In the genomic region with DNA sequence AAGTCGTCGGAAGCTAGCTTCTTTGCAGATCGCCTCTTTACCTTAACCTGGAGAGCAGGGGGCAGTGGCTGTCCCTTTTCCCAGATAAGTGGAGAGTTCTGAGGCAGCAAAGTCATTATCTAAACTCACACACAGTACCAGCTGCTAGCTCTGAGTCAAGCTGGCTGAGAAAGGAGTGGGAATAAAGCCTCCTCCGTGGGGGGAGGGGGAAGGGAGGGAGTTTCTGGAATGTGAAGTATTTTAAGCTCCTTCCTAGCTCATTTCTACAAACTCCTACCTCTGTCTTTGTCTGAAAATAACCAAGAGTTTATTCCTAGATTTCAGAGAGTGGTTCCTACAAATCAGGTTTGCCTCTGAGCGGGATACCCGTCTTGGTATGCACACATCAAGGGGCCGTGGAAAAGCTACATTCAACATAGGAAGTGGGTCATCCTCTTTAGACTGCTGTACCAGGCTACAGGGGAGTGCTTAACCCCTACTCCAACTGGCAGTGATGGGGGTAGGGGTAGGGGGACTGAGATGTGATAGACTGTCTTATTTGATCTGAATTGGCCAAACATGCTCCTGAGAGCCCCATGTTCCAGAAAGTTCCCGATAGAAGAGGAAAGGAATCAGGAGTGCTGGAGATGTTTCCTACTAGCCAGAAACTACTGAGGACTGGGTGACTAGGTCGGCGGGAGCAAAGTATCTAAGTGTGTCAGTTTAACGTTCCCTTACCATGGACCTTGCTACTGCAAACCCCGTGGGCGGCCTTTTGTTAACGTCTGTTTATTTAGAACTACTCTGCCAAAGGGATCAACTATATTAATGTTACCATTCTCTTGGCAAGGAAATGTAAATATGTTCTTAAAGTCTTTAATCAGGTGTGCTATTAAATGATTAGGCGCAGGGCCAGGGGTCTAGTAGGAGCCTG, we compare ENCODE assay signal across 7 mouse cellular contexts. TPM values are rescaled to one million over a fixed set of nuclear protein-coding genes. Genes with fewer than 3 reads are reported as not detected.
A peak's percentile ranks its signal among the peaks of the same experiment; 100 is the strongest.
DNase-seq lines count a peak whose midpoint lies in the region; ATAC-seq and TF ChIP-seq lines count a peak whose summit lies in the region.

No protein-coding gene starts in this region.

- no peak for ATAC-seq in midbrain, embryonic 12.5 days (ENCODE audit: low FRiP score, low read depth)
- no peak for ATAC-seq in midbrain, embryonic 15.5 days (replicated peaks)
- no peak for ATAC-seq in forebrain, embryonic 14.5 days
- no peak for ATAC-seq in liver, postnatal 0 days

- H3K9ac ChIP-seq in midbrain, embryonic 12.5 days (replicated peaks) = no peak overlapping the region
- no peak overlapping the region for H3K9ac ChIP-seq in midbrain, embryonic 15.5 days
- no peak overlapping the region for H3K9ac ChIP-seq in forebrain, embryonic 14.5 days (ENCODE audit: low read length)
- no peak overlapping the region for H3K9ac ChIP-seq in liver, postnatal 0 days (replicated peaks)

- DNase-seq in forebrain, embryonic 14.5 days (ENCODE audit: low spot score) = peak; percentile 48
- DNase-seq in liver, postnatal 0 days = no peak
- DNase-seq in telencephalon, adult 2 months (ENCODE audit: low read depth, low spot score) = peak; percentile 92
- DNase-seq in thymus, adult 2 months = no peak
- no peak for DNase-seq in adrenal gland, adult 18-20 months (ENCODE audit: low spot score in 2 of 2)

- H3K4me3 ChIP-seq in midbrain, embryonic 12.5 days = no peak overlapping the region
- H3K4me3 ChIP-seq in midbrain, embryonic 15.5 days = no peak overlapping the region
- no peak overlapping the region for H3K4me3 ChIP-seq in forebrain, embryonic 14.5 days (ENCODE audit: low read depth, low read length)
- no peak overlapping the region for H3K4me3 ChIP-seq in liver, postnatal 0 days (ENCODE audit: low read depth, low read length)
- no peak overlapping the region for H3K4me3 ChIP-seq in thymus, adult 2 months (ENCODE audit: control insufficient read depth, insufficient read depth, low read length)

- no peaks in the 10 kb centered on the region for H3K9me3 ChIP-seq in midbrain, embryonic 12.5 days
- H3K9me3 ChIP-seq in midbrain, embryonic 15.5 days = no peaks in the 10 kb centered on the region
- H3K9me3 ChIP-seq in forebrain, embryonic 14.5 days (replicated peaks; ENCODE audit: control insufficient read depth, low read length) = no peaks in the 10 kb centered on the region
- H3K9me3 ChIP-seq in liver, postnatal 0 days (ENCODE audit: low read length) = no peaks in the 10 kb centered on the region

- peak overlapping the region; percentile 49 for H3K27ac ChIP-seq in midbrain, embryonic 12.5 days (replicated peaks)
- no peak overlapping the region for H3K27ac ChIP-seq in midbrain, embryonic 15.5 days
- no peak overlapping the region for H3K27ac ChIP-seq in forebrain, embryonic 14.5 days (ENCODE audit: low read depth, low read length)
- H3K27ac ChIP-seq in liver, postnatal 0 days (ENCODE audit: low read depth) = peak overlapping the region; percentile 35; the same call in 1 of the 2 replicates
- H3K27ac ChIP-seq in thymus, adult 2 months (ENCODE audit: control insufficient read depth, insufficient read depth, low read length) = no peak overlapping the region

- peak; percentile 16; the same call in 1 of the 2 replicates for TF ChIP-seq EP300 in liver, postnatal 0 days (IDR thresholded peaks at IDR 0.05; ENCODE audit: low read depth)

- peaks cover 32% of the 10 kb centered on the region for H3K36me3 ChIP-seq in midbrain, embryonic 12.5 days
- H3K36me3 ChIP-seq in midbrain, embryonic 15.5 days (replicated peaks) = peaks cover 8% of the 10 kb centered on the region
- peaks cover 26% of the 10 kb centered on the region for H3K36me3 ChIP-seq in forebrain, embryonic 14.5 days (ENCODE audit: control insufficient read depth, insufficient read depth, low read length)
- H3K36me3 ChIP-seq in liver, postnatal 0 days (replicated peaks; ENCODE audit: insufficient read depth, low read length) = no peaks in the 10 kb centered on the region
- no peaks in the 10 kb centered on the region for H3K36me3 ChIP-seq in thymus, adult 2 months (ENCODE audit: control insufficient read depth, insufficient read depth, low read length)

- no peaks in the 10 kb centered on the region for H3K27me3 ChIP-seq in midbrain, embryonic 12.5 days
- no peaks in the 10 kb centered on the region for H3K27me3 ChIP-seq in midbrain, embryonic 15.5 days (replicated peaks)
- no peaks in the 10 kb centered on the region for H3K27me3 ChIP-seq in forebrain, embryonic 14.5 days (replicated peaks; ENCODE audit: control insufficient read depth, insufficient read depth, low read length)
- peaks cover 4% of the 10 kb centered on the region; the same call in 1 of the 2 replicates for H3K27me3 ChIP-seq in liver, postnatal 0 days (ENCODE audit: insufficient read depth, low read length)
- no peaks in the 10 kb centered on the region for H3K27me3 ChIP-seq in thymus, adult 2 months (ENCODE audit: control insufficient read depth, insufficient read depth, low read length)

- H3K4me2 ChIP-seq in midbrain, embryonic 12.5 days (replicated peaks) = no peak overlapping the region
- H3K4me2 ChIP-seq in midbrain, embryonic 15.5 days = no peak overlapping the region
- no peak overlapping the region for H3K4me2 ChIP-seq in forebrain, embryonic 14.5 days (ENCODE audit: low read length)
- no peak overlapping the region for H3K4me2 ChIP-seq in liver, postnatal 0 days (ENCODE audit: low read depth, low read length)

- H3K4me1 ChIP-seq in midbrain, embryonic 12.5 days = peaks cover 36% of the 10 kb centered on the region
- H3K4me1 ChIP-seq in midbrain, embryonic 15.5 days = peaks cover 24% of the 10 kb centered on the region
- H3K4me1 ChIP-seq in forebrain, embryonic 14.5 days (ENCODE audit: control insufficient read depth, insufficient read depth, low read length) = peaks cover 13% of the 10 kb centered on the region
- H3K4me1 ChIP-seq in liver, postnatal 0 days (ENCODE audit: insufficient read depth) = peaks cover 7% of the 10 kb centered on the region; the same call in 1 of the 2 replicates
- no peaks in the 10 kb centered on the region for H3K4me1 ChIP-seq in thymus, adult 2 months (replicated peaks; ENCODE audit: control insufficient read depth, insufficient read depth, low read length)

- no peak for TF ChIP-seq POLR2A in thymus, adult 2 months (IDR thresholded peaks at IDR 0.05; ENCODE audit: control insufficient read depth, extremely low read depth, insufficient read depth, low read length, poor library complexity)

- WGBS in midbrain, embryonic 12.5 days = 29% methylated on average over 15 of the region's 15 CpGs
- 33% methylated on average over 15 of the region's 15 CpGs for WGBS in midbrain, embryonic 15.5 days
- WGBS in forebrain, embryonic 14.5 days = 29% methylated on average over 15 of the region's 15 CpGs
- WGBS in liver, postnatal 0 days (ENCODE audit: insufficient replicate concordance) = 48% methylated on average over 15 of the region's 15 CpGs
- WGBS in thymus, adult 2 months = 86% methylated on average over 15 of the region's 15 CpGs

- no peak for TF ChIP-seq CTCF in liver, postnatal 0 days (IDR thresholded peaks at IDR 0.05; ENCODE audit: low read depth)
- TF ChIP-seq CTCF in thymus, adult 2 months (IDR thresholded peaks at IDR 0.05; ENCODE audit: borderline replicate concordance, control insufficient read depth, extremely low read depth, insufficient read depth, low read length, poor library complexity) = no peak

RNA-seq across cellular contexts. Expression of a gene that starts 9.9 kb away (rescaled TPM):
- polyA plus RNA-seq in midbrain, embryonic 12.5 days (2016; fragmentation: Nextera tagmentation; extraction: Ambion mirVana) = 130 and 140 TPM in 2 replicates
- 83.1 and 86.7 TPM in 2 replicates for polyA plus RNA-seq in midbrain, embryonic 15.5 days (2015; fragmentation: Nextera tagmentation; extraction: Ambion mirVana)
- 70.5 and 77.4 TPM in 2 replicates for polyA plus RNA-seq in forebrain, embryonic 14.5 days (2014; fragmentation: Nextera tagmentation; extraction: Ambion mirVana)
- 1.2 and 1.5 TPM in 2 replicates for polyA plus RNA-seq in liver, postnatal 0 days (2015; fragmentation: Nextera tagmentation; extraction: Ambion mirVana)
- polyA plus RNA-seq in thymus, adult 2 months (2012; rRNA removed) = 4.3 and 5.2 TPM in 2 replicates
- total RNA-seq in adrenal gland, adult 18-20 months (2021) = 1 to 10 TPM; 2.2 to 2.9 TPM

RNA-seq across cellular contexts. Expression of a gene that starts 11.1 kb away (rescaled TPM):
- polyA plus RNA-seq in midbrain, embryonic 12.5 days (2016; fragmentation: Nextera tagmentation; extraction: Ambion mirVana) = 29.3 and 30.0 TPM in 2 replicates
- 25.3 and 25.8 TPM in 2 replicates for polyA plus RNA-seq in midbrain, embryonic 15.5 days (2015; fragmentation: Nextera tagmentation; extraction: Ambion mirVana)
- polyA plus RNA-seq in forebrain, embryonic 14.5 days (2014; fragmentation: Nextera tagmentation; extraction: Ambion mirVana) = 29.4 and 32.7 TPM in 2 replicates
- 7.1 and 7.5 TPM in 2 replicates for polyA plus RNA-seq in liver, postnatal 0 days (2015; fragmentation: Nextera tagmentation; extraction: Ambion mirVana)
- polyA plus RNA-seq in thymus, adult 2 months (2012; rRNA removed) = 8.3 and 9.3 TPM in 2 replicates
- 10 to 100 TPM; 18.2 to 19.7 TPM for total RNA-seq in adrenal gland, adult 18-20 months (2021)

RNA-seq across cellular contexts. Expression of a gene that starts 44.3 kb away (rescaled TPM):
- 25.7 TPM in 2 replicates for polyA plus RNA-seq in midbrain, embryonic 12.5 days (2016; fragmentation: Nextera tagmentation; extraction: Ambion mirVana)
- polyA plus RNA-seq in midbrain, embryonic 15.5 days (2015; fragmentation: Nextera tagmentation; extraction: Ambion mirVana) = 33.4 and 36.0 TPM in 2 replicates
- polyA plus RNA-seq in forebrain, embryonic 14.5 days (2014; fragmentation: Nextera tagmentation; extraction: Ambion mirVana) = 31.3 and 36.8 TPM in 2 replicates
- polyA plus RNA-seq in liver, postnatal 0 days (2015; fragmentation: Nextera tagmentation; extraction: Ambion mirVana) = not detected in 2 replicates
- polyA plus RNA-seq in thymus, adult 2 months (2012; rRNA removed) = 3.2 and 3.5 TPM in 2 replicates
- 10 to 100 TPM; 17.3 to 27.3 TPM for total RNA-seq in adrenal gland, adult 18-20 months (2021)

Comparison
In these comparisons a context has a peak if more than half of its experiments do, and no peak if none do; other contexts are left out.
1. H3K27ac ChIP-seq: peak in midbrain, embryonic 12.5 days (single experiment) and liver, postnatal 0 days (single experiment); none in midbrain, embryonic 15.5 days (single experiment), forebrain, embryonic 14.5 days (single experiment) and thymus, adult 2 months (single experiment).
2. DNase-seq: peak in forebrain, embryonic 14.5 days (single experiment) and telencephalon, adult 2 months (single experiment); none in liver, postnatal 0 days (single experiment), thymus, adult 2 months (single experiment) and adrenal gland, adult 18-20 months (0 of 2).
3. RNA of a gene that starts 9.9 kb away (polyA plus RNA-seq): 130 to 140 TPM in midbrain, embryonic 12.5 days, 83.1 to 86.7 TPM in midbrain, embryonic 15.5 days and 70.5 to 77.4 TPM in forebrain, embryonic 14.5 days; 4.3 to 5.2 TPM in thymus, adult 2 months and 1.2 to 1.5 TPM in liver, postnatal 0 days; every median in the first group is over 10 times any median in the second.